Mouse (Mus musculus): ENCODE measurements at regions not wholly inside any gene's neighbourhood (a gene's known extent, or its start where the extent isn't known, plus 50 kb on each side); places are given as distances from the start of the nearest gene placed in this dataset.

GRCm38 (mm10) chr19:28764795-28765360, 70.0 kb upstream of the Slc1a1 start:
- TF ChIP-seq POLR2A (IDR thresholded peaks at IDR 0.05; ENCODE audit: borderline replicate concordance, low read depth, low read length) (no peak), CTCF (IDR thresholded peaks at IDR 0.05; ENCODE audit: low read depth, low read length) (no peak)
